Mouse (Mus musculus) gastrocnemius, postnatal 10 days (tissue): ENCODE results near the gene Aanat. TPM values are rescaled to one million over a fixed set of nuclear protein-coding genes. Genes with fewer than 3 reads are reported as not detected.

Experiments used
- DNase-seq: peaks from one replicate; pipeline ENCODE4 v3.0.0; 2021; ENCODE audit warnings: mixed read lengths
- long read RNA-seq, 2 experiments: library from polyadenylated mRNA; stranded (forward); transcript quantifications; one replicate each; pipeline ENCODE4 v2.0.0; 2021
- total RNA-seq, 2 experiments: library from RNA; stranded (reverse); gene quantifications; 2 replicates each; pipeline ENCODE4 v1.2.3; 2021

Gene Aanat
- total RNA-seq = not detected
- long read RNA-seq, experiment 1 = 0 reads
- long read RNA-seq, experiment 2 = 0 reads

- DNase-seq = no peak
These were observed at the start of gene Aanat for GRCm38 (mm10) chr11:116586310-116586709. Aanat (plus strand) TSS chr11:116586432.

- DNase-seq = no peak
These were observed 49.5 kb upstream of the Aanat start for GRCm38 (mm10) chr11:116536685-116537084.

GRCm38 (mm10) chr11:116537388-116537787, 48.8 kb upstream of the Aanat start:
- DNase-seq = no peak

- no peak for DNase-seq
These were observed 48.0 kb upstream of the Aanat start for GRCm38 (mm10) chr11:116538142-116538735.

GRCm38 (mm10) chr11:116541183-116541582, 45.0 kb upstream of the Aanat start:
- no peak for DNase-seq

- DNase-seq = no peak
These were observed 43.1 kb upstream of the Aanat start for GRCm38 (mm10) chr11:116543110-116543509.

- DNase-seq = no peak
These were observed 38.8 kb upstream of the Aanat start for GRCm38 (mm10) chr11:116547296-116548060.

GRCm38 (mm10) chr11:116548780-116549179, 37.5 kb upstream of the Aanat start:
- DNase-seq = no peak

GRCm38 (mm10) chr11:116549273-116550038, 36.8 kb upstream of the Aanat start:
- no peak for DNase-seq

- DNase-seq = no peak
These were observed 35.5 kb upstream of the Aanat start for GRCm38 (mm10) chr11:116550748-116551147.

- no peak for DNase-seq
These were observed 34.0 kb upstream of the Aanat start for GRCm38 (mm10) chr11:116552194-116552593.

GRCm38 (mm10) chr11:116554171-116554878, 31.9 kb upstream of the Aanat start:
- no peak for DNase-seq

- no peak for DNase-seq
These were observed 30.7 kb upstream of the Aanat start for GRCm38 (mm10) chr11:116555572-116555971.

GRCm38 (mm10) chr11:116556308-116556707, 29.9 kb upstream of the Aanat start:
- no peak for DNase-seq

GRCm38 (mm10) chr11:116565283-116566041, 20.8 kb upstream of the Aanat start:
- DNase-seq = no peak

GRCm38 (mm10) chr11:116567531-116567930, 18.7 kb upstream of the Aanat start:
- no peak for DNase-seq

- no peak for DNase-seq
These were observed 15.4 kb upstream of the Aanat start for GRCm38 (mm10) chr11:116570821-116571220.

GRCm38 (mm10) chr11:116571767-116572679, 14.2 kb upstream of the Aanat start:
- DNase-seq = no peak

GRCm38 (mm10) chr11:116572756-116573543, 13.3 kb upstream of the Aanat start:
- no peak for DNase-seq

GRCm38 (mm10) chr11:116574486-116574885, 11.7 kb upstream of the Aanat start:
- DNase-seq = no peak
